Mouse (Mus musculus): ENCODE measurements around the gene Slc18a2. TPM values are rescaled to one million over a fixed set of nuclear protein-coding genes. Genes with fewer than 3 reads are reported as not detected.

Gene Slc18a2
- polyA plus RNA-seq, 1 experiment from 2014 or later, result 4.6 TPM

- ATAC-seq (ENCODE audit: low FRiP score, low TSS enrichment) (no peak), DNase-seq (ENCODE audit: low spot score) (no peak)
- 67% methylated on average over 3 of the region's 3 CpGs for WGBS
Measured at GRCm38 (mm10) chr19:59282001-59282400, 21.3 kb downstream of the Slc18a2 start.

GRCm38 (mm10) chr19:59289042-59289441 lies 28.3 kb downstream of the Slc18a2 start:
- H3K9ac ChIP-seq (ENCODE audit: low read length), result no peak overlapping the region
- H3K27me3 ChIP-seq (ENCODE audit: control insufficient read depth, insufficient read depth, low read length), result no peaks in the 10 kb centered on the region
- H3K4me3 ChIP-seq (ENCODE audit: low read depth, low read length), result no peak overlapping the region
- TF ChIP-seq CTCF (IDR thresholded peaks at IDR 0.05; ENCODE audit: low read depth) (no peak), EP300 (optimal IDR thresholded peaks at IDR 0.05) (no peak)
- no peak overlapping the region for H3K4me2 ChIP-seq (replicated peaks; ENCODE audit: low read depth)
- DNase-seq (ENCODE audit: low spot score) (no peak), ATAC-seq (ENCODE audit: low FRiP score, low TSS enrichment) (no peak)
- no peak overlapping the region for H3K27ac ChIP-seq (replicated peaks)
- no peaks in the 10 kb centered on the region for H3K9me3 ChIP-seq (ENCODE audit: control insufficient read depth, low read length)
- no peaks in the 10 kb centered on the region for H3K36me3 ChIP-seq (ENCODE audit: control insufficient read depth, insufficient read depth, low read length)
- no peaks in the 10 kb centered on the region for H3K4me1 ChIP-seq (replicated peaks; ENCODE audit: control insufficient read depth, insufficient read depth)

More at GRCm38 (mm10) chr19:59282001-59282400, 21.3 kb downstream of the Slc18a2 start:
- H3K4me2 ChIP-seq (replicated peaks; ENCODE audit: low read depth), result no peak overlapping the region
- no peak overlapping the region for H3K4me3 ChIP-seq (ENCODE audit: low read depth, low read length)
- no peak for TF ChIP-seq CTCF (IDR thresholded peaks at IDR 0.05; ENCODE audit: low read depth)
- H3K36me3 ChIP-seq (ENCODE audit: control insufficient read depth, insufficient read depth, low read length), result no peaks in the 10 kb centered on the region
- H3K27me3 ChIP-seq (ENCODE audit: control insufficient read depth, insufficient read depth, low read length), result no peaks in the 10 kb centered on the region
- H3K9me3 ChIP-seq (ENCODE audit: control insufficient read depth, low read length), result no peaks in the 10 kb centered on the region
- no peak overlapping the region for H3K9ac ChIP-seq (ENCODE audit: low read length)
- no peak overlapping the region for H3K27ac ChIP-seq (replicated peaks)
- H3K4me1 ChIP-seq (replicated peaks; ENCODE audit: control insufficient read depth, insufficient read depth), result no peaks in the 10 kb centered on the region

- TF ChIP-seq CTCF (IDR thresholded peaks at IDR 0.05; ENCODE audit: low read depth), result no peak
- TF ChIP-seq EP300 (optimal IDR thresholded peaks at IDR 0.05), result no peak
- Histone ChIP-seq H3K9me3 (ENCODE audit: control insufficient read depth, low read length) (no peaks in the 10 kb centered on the region), H3K4me3 (ENCODE audit: low read depth, low read length) (no peak overlapping the region), H3K4me2 (replicated peaks; ENCODE audit: low read depth) (no peak overlapping the region), H3K27ac (replicated peaks) (no peak overlapping the region), H3K27me3 (ENCODE audit: control insufficient read depth, insufficient read depth, low read length) (no peaks in the 10 kb centered on the region), H3K9ac (ENCODE audit: low read length) (no peak overlapping the region), H3K4me1 (replicated peaks; ENCODE audit: control insufficient read depth, insufficient read depth) (no peaks in the 10 kb centered on the region), H3K36me3 (ENCODE audit: control insufficient read depth, insufficient read depth, low read length) (no peaks in the 10 kb centered on the region)
- ATAC-seq (ENCODE audit: low FRiP score, low TSS enrichment) (peak; percentile 92), DNase-seq (ENCODE audit: low spot score) (peak; percentile 23)
- WGBS, result 57% methylated on average over 6 of the region's 6 CpGs
Measured at GRCm38 (mm10) chr19:59289811-59290210, 29.1 kb downstream of the Slc18a2 start.

- H3K9me3 ChIP-seq (ENCODE audit: control insufficient read depth, low read length), result no peaks in the 10 kb centered on the region
- H3K4me1 ChIP-seq (replicated peaks; ENCODE audit: control insufficient read depth, insufficient read depth), result no peaks in the 10 kb centered on the region
- H3K36me3 ChIP-seq (ENCODE audit: control insufficient read depth, insufficient read depth, low read length), result no peaks in the 10 kb centered on the region
- TF ChIP-seq CTCF (IDR thresholded peaks at IDR 0.05; ENCODE audit: low read depth), result no peak
- H3K27me3 ChIP-seq (ENCODE audit: control insufficient read depth, insufficient read depth, low read length), result no peaks in the 10 kb centered on the region
- H3K9ac ChIP-seq (ENCODE audit: low read length), result no peak overlapping the region
- H3K4me2 ChIP-seq (replicated peaks; ENCODE audit: low read depth), result no peak overlapping the region
- DNase-seq (ENCODE audit: low spot score) (no peak), ATAC-seq (ENCODE audit: low FRiP score, low TSS enrichment) (no peak)
- WGBS, result 69% methylated on average over 5 of the region's 5 CpGs
- H3K27ac ChIP-seq (replicated peaks), result no peak overlapping the region
- H3K4me3 ChIP-seq (ENCODE audit: low read depth, low read length), result no peak overlapping the region
Measured at GRCm38 (mm10) chr19:59292183-59292839, 31.6 kb downstream of the Slc18a2 start.

GRCm38 (mm10) chr19:59315308-59315707 lies 54.6 kb downstream of the Slc18a2 start:
- no peak for DNase-seq (ENCODE audit: low spot score)
- ATAC-seq (ENCODE audit: low FRiP score, low TSS enrichment), result no peak
- Histone ChIP-seq H3K27ac (replicated peaks) (no peak overlapping the region), H3K36me3 (ENCODE audit: control insufficient read depth, insufficient read depth, low read length) (no peaks in the 10 kb centered on the region), H3K27me3 (ENCODE audit: control insufficient read depth, insufficient read depth, low read length) (no peaks in the 10 kb centered on the region), H3K4me1 (replicated peaks; ENCODE audit: control insufficient read depth, insufficient read depth) (no peaks in the 10 kb centered on the region), H3K4me3 (ENCODE audit: low read depth, low read length) (no peak overlapping the region), H3K9ac (ENCODE audit: low read length) (no peak overlapping the region), H3K9me3 (ENCODE audit: control insufficient read depth, low read length) (no peaks in the 10 kb centered on the region), H3K4me2 (replicated peaks; ENCODE audit: low read depth) (no peak overlapping the region)
- TF ChIP-seq EP300 (optimal IDR thresholded peaks at IDR 0.05) (no peak), CTCF (IDR thresholded peaks at IDR 0.05; ENCODE audit: low read depth) (peak; percentile 52)

GRCm38 (mm10) chr19:59316571-59316970 lies 55.9 kb downstream of the Slc18a2 start:
- Histone ChIP-seq H3K9me3 (ENCODE audit: control insufficient read depth, low read length) (no peaks in the 10 kb centered on the region), H3K9ac (ENCODE audit: low read length) (no peak overlapping the region), H3K27ac (replicated peaks) (no peak overlapping the region), H3K27me3 (ENCODE audit: control insufficient read depth, insufficient read depth, low read length) (no peaks in the 10 kb centered on the region), H3K4me3 (ENCODE audit: low read depth, low read length) (no peak overlapping the region), H3K4me2 (replicated peaks; ENCODE audit: low read depth) (no peak overlapping the region), H3K36me3 (ENCODE audit: control insufficient read depth, insufficient read depth, low read length) (no peaks in the 10 kb centered on the region), H3K4me1 (replicated peaks; ENCODE audit: control insufficient read depth, insufficient read depth) (no peaks in the 10 kb centered on the region)
- DNase-seq (ENCODE audit: low spot score) (peak; percentile 39), ATAC-seq (ENCODE audit: low FRiP score, low TSS enrichment) (no peak)
- TF ChIP-seq EP300 (optimal IDR thresholded peaks at IDR 0.05), result no peak
- peak; percentile 71 for TF ChIP-seq CTCF (IDR thresholded peaks at IDR 0.05; ENCODE audit: low read depth)
